Mouse (Mus musculus): Measurements from ENCODE around the gene Pla2g2c. TPM values are rescaled to one million over a fixed set of nuclear protein-coding genes. Genes with fewer than 3 reads are reported as not detected.
A peak's percentile ranks its signal among the peaks of the same experiment; 100 is the strongest.

The Pla2g2c gene
- polyA plus RNA-seq, 1 experiment from 2014 or later = 0.52 TPM

DNA sequence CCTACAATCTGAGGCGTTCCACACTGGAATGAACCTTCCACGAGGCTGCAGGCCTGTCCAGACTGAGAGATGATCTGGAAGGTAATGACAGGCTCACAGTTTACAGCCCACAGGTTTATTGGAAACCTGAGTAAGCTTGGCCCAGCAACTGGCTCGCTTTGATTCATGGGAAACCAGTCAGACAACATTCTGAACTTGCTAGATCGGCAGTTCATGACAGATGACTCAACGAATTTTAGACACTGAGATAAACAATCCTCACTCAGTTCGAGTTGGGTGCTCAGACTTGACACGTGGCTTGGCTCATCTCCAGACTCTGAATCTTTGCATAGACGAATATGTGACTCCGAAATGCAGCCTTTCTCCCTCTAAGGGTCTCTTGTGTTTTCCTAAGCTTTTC lies 68.0 kb downstream of the Pla2g2c start:
- no peaks in the 10 kb centered on the region for H3K27me3 ChIP-seq (replicated peaks; ENCODE audit: low read depth, poor library complexity, severe bottlenecking)
- WGBS = 68% methylated on average over 9 of the region's 9 CpGs
- H3K4me3 ChIP-seq = no peak overlapping the region
- no peak overlapping the region for H3K27ac ChIP-seq (replicated peaks)
- no peaks in the 10 kb centered on the region for H3K36me3 ChIP-seq (replicated peaks)
- H3K4me1 ChIP-seq = peaks cover 12% of the 10 kb centered on the region
- DNase-seq (ENCODE audit: low spot score) = peak; percentile 19
- no peaks in the 10 kb centered on the region for H3K9me3 ChIP-seq

GRCm38 (mm10) chr4:138793276-138793675 lies 68.7 kb downstream of the Pla2g2c start:
- WGBS = 70% methylated on average over 2 of the region's 2 CpGs
- no peaks in the 10 kb centered on the region for H3K27me3 ChIP-seq (replicated peaks; ENCODE audit: low read depth, poor library complexity, severe bottlenecking)
- no peaks in the 10 kb centered on the region for H3K9me3 ChIP-seq
- peak; percentile 50 for DNase-seq (ENCODE audit: low spot score)
- no peaks in the 10 kb centered on the region for H3K36me3 ChIP-seq (replicated peaks)
- H3K4me1 ChIP-seq = peaks cover 12% of the 10 kb centered on the region
- no peak overlapping the region for H3K4me3 ChIP-seq
- no peak overlapping the region for H3K27ac ChIP-seq (replicated peaks)

GRCm38 (mm10) chr4:138794344-138794743 lies 69.8 kb downstream of the Pla2g2c start:
- Histone ChIP-seq H3K4me3 (no peak overlapping the region), H3K27me3 (replicated peaks; ENCODE audit: low read depth, poor library complexity, severe bottlenecking) (no peaks in the 10 kb centered on the region), H3K9me3 (no peaks in the 10 kb centered on the region), H3K27ac (replicated peaks) (no peak overlapping the region), H3K36me3 (replicated peaks) (no peaks in the 10 kb centered on the region), H3K4me1 (peaks cover 12% of the 10 kb centered on the region)
- WGBS = 85% methylated on average over 6 of the region's 6 CpGs
- DNase-seq (ENCODE audit: low spot score) = no peak

Other genes starting within 250 kb of the Pla2g2c start
- 0.10 and 0.14 TPM in 2 replicates for gene Vwa5b1, start 88.9 kb upstream of the Pla2g2c start, polyA plus RNA-seq (2016; fragmentation: Nextera tagmentation; extraction: Ambion mirVana)
- gene Ubxn10, start 12.4 kb downstream of the Pla2g2c start, polyA plus RNA-seq (2016; fragmentation: Nextera tagmentation; extraction: Ambion mirVana) = 1.3 and 1.4 TPM in 2 replicates
- not detected in 2 replicates for gene Pla2g2f, start 32.8 kb downstream of the Pla2g2c start, polyA plus RNA-seq (2016; fragmentation: Nextera tagmentation; extraction: Ambion mirVana)
- 0.26 and 0.80 TPM in 2 replicates for gene Pla2g2d, start 50.9 kb downstream of the Pla2g2c start, polyA plus RNA-seq (2016; fragmentation: Nextera tagmentation; extraction: Ambion mirVana)
- gene Pla2g5, start 138.7 kb downstream of the Pla2g2c start, polyA plus RNA-seq (2016; fragmentation: Nextera tagmentation; extraction: Ambion mirVana) = 0.34 and 0.60 TPM in 2 replicates
- gene Gm13030, start 149.2 kb downstream of the Pla2g2c start, polyA plus RNA-seq (2016; fragmentation: Nextera tagmentation; extraction: Ambion mirVana) = not detected in 2 replicates
- not detected in 2 replicates for gene Pla2g2e, start 153.2 kb downstream of the Pla2g2c start, polyA plus RNA-seq (2016; fragmentation: Nextera tagmentation; extraction: Ambion mirVana)
- gene Otud3, start 189.2 kb downstream of the Pla2g2c start, polyA plus RNA-seq (2016; fragmentation: Nextera tagmentation; extraction: Ambion mirVana) = 3.8 and 4.9 TPM in 2 replicates
- not detected in 2 replicates for gene Rnf186, start 242.3 kb downstream of the Pla2g2c start, polyA plus RNA-seq (2016; fragmentation: Nextera tagmentation; extraction: Ambion mirVana)
- gene Tmco4, start 248.1 kb downstream of the Pla2g2c start, polyA plus RNA-seq (2016; fragmentation: Nextera tagmentation; extraction: Ambion mirVana) = 1.1 and 1.6 TPM in 2 replicates

Measured in embryonic facial prominence, embryonic 10.5 days (tissue).